Mouse (Mus musculus): ENCODE measurements around the gene Usp16. TPM values are rescaled to one million over a fixed set of nuclear protein-coding genes. Genes with fewer than 3 reads are reported as not detected.

The Usp16 gene
- total RNA-seq, 2 experiments from 2014 or later: 38.1 to 41.4 TPM

Other genes with a start within 250 kb of the Usp16 start
- gene N6amt1, start 100.5 kb upstream of the Usp16 start, total RNA-seq (2021): 10 to 100 TPM; 17.3 to 18.5 TPM
- 10 to 100 TPM; 47.3 to 49.5 TPM for gene Ltn1, start 22.1 kb upstream of the Usp16 start, total RNA-seq (2021)
- gene Rwdd2b, start 14.1 kb upstream of the Usp16 start, total RNA-seq (2021): 10 to 100 TPM; 10.7 to 11.5 TPM
- 100 to 1,000 TPM; 176 to 177 TPM for gene Cct8, start 41.2 kb downstream of the Usp16 start, total RNA-seq (2021)
- under 1 TPM; 0.32 to 0.44 TPM for gene Map3k7cl, start 98.6 kb downstream of the Usp16 start, total RNA-seq (2021)
- 10 to 100 TPM; 11.9 to 13.3 TPM for gene Bach1, start 244.2 kb downstream of the Usp16 start, total RNA-seq (2021)

Data from left cerebral cortex, postnatal 25 days (tissue).